Mouse (Mus musculus): ENCODE measurements around the gene Tex14. TPM values are rescaled to one million over a fixed set of nuclear protein-coding genes. Genes with fewer than 3 reads are reported as not detected.
"Not testable (repeated sequence)": the region's sequence is repeated elsewhere in the genome, so short reads cannot be mapped to it uniquely, and the experiment has no call there.

Tex14 gene
- total RNA-seq, 2 experiments from 2014 or later, result 0.07 to 0.15 TPM

DNA sequence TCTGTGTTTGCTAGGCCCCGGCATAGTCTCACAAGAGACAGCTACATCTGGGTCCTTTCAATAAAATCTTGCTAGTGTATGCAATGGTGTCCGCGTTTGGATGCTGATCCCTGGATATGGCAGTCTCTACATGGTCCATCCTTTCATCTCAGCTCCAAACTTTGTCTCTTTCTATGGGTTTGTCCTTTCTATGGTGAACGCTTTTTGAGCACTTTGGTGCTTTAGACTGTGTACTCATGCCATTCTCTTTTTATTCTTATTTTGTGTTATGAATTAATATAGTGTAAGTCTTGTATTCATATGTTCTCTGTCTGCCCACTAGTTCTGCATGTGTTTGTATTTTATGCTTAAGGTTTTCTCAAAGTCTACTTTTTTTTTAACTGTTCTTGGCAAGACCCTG, 67.2 kb downstream of the Tex14 start:
- not testable (repeated sequence) for DNase-seq

DNA sequence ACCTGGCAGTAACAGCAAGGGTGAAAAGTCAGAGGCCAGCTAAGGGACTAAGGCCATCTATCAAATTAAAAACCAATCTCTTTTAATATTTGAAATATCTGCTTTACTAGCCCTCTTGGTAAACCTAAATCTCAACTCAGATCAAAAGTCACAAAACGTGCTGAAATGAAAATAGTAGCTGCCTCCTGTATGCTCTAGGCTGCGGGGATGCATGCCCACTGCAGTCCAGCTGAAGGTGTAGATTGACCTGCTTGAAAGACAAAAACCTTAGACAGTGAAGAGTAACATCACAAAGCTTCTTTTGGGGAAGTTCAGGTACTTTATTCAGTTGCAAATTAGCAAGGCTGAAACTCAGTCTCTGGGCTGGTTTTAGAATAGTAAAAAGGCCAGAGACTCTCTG, 74.3 kb downstream of the Tex14 start:
- not testable (repeated sequence) for DNase-seq

DNA sequence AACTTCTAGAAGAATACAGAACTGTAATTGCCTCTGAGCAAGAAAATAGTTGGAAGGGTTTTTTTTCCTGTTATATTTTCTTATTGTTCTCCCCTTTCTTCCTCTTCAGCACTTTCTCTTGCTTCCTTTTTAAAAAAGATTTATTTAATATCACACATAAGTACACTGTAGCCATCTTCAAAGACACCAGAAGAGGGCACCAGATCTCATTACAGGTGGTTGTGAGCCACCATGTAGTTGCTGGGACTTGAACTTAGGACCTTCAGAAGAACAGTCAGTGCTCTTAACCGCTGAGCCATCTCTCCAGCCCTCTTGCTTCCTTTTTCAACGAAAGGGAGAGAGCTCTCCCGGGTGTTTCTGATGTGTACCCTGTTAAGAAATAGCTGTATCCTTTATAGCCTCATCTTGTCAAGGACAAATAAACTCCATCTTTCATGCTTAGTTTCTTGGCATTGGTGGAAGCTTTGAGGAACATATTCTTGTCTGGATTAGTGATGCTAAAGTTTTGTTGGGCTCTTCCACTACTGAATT, 79.0 kb downstream of the Tex14 start:
- DNase-seq, result no peak

DNA sequence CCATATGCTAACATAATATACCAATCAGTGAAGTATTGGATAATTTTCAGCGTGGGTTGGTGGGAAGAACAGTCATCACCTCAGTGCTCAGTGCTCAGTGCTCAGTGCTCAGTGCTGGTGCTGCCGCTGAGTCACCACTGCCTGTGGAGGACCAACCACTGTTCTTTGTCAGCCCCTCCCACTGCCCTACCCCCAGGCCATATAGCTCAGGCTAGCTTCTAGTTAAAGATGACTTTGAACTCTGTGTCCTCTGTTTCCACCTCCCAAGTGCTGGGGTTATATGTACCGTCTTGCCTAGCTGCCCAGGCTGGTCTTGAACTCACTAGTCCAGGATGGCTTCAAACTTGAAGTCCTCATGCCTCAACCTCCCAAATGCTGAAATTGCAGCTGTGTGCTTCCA, 84.1 kb downstream of the Tex14 start:
- DNase-seq, result no peak

DNA sequence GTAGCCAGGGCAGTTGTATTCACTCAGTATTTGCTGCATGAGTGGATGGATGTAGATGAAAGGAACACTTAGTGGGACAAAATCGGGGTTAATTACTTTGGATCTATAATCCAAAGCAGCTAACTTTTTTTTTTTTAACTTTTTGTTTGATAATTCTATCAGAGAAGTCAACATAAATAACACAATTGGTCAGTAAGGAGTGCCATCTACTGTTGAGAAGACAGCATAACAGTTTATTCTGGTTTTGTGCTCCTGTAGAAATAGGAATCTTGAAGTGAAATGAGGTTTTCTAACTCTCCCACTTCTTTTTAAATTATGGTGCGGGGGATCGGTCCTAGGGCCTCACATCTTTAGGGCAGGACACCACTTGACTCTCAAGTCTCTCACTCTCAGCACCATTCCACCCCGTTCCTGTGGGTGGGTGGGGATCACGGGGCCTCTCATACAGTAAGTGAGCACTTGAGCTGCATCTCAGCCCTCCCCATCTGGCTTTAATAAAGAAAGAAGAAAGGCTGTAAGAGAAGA, 99.9 kb downstream of the Tex14 start:
- DNase-seq, result peak in 1 of 2 experiments; percentile 34

DNA sequence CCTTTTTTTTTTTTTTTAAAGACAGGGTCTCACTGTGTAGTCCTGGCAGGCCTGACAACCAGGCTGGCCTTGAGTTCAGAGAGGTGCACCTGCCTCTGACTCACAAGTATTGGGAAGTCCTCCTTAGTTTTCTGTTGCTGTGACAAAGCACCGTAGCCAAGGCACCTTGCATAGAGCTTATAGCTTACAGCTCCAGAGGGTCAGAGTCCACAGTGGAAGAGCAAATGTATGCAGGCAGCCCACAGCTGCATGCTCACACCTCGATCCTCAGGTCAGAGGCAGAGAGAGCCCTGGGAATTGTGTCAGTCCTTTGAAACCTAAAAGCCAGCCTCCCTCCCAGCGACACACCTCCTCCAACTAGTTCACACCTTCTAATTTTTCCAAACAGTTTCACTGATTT, 101.6 kb downstream of the Tex14 start:
- no peak for DNase-seq

DNA sequence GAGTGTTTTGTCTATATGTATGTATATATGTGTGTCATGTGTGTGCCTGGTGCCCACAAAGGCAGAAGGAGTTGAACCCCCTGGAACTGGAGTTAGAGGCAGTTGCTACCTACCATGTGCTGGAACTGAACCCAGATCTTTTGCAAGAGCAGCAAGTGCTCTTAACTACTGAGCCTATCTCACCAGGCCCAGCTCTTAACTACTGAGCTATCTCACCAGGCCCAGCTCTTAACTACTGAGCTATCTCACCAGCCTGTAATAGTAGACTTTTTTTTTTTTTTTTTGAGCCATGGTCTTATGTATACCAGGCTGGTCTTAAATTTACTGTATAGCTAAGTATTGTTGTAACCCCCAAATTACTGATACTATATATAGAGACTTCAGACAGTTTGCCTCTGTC, 102.2 kb downstream of the Tex14 start:
- DNase-seq, result no peak

DNA sequence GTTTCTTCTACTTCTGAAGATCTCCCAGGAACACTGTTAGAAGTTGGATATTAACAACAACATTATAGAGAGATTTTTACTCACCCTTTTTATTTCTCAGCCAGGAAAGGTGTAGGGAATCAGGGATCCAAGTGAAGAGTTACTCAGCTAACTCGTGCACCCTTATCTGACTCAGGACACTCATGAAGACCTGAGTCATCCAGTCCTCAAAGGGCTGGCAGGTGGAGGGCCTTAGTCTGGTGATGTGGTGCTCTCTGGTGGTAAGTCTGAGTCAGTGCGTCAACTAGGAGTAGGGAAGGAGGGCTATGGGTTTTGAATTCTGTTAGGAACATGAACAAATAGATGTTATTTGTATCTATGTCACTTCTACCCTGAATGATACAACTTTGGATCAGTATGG, 114.4 kb downstream of the Tex14 start:
- peak; percentile 15 to 33 for DNase-seq

DNA sequence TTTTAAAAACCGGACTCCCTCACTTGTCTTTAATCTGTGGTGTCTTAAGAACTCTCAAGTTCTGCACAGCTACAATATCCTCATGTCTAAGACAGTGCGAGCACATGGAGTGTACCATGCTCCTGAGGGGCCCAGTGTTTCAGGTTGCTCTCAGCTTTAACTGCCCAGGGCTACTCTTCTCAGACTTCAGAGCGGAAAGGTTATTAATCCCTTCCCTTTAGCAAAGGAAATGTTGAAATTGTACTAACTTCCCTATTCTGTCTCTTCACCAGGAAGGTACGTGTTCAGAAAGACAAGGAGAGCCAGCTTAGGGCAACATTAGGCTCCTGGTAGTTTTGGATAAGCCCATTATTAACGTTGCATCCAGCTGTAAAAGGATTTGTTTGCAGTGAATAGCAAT, 118.6 kb downstream of the Tex14 start:
- no peak for DNase-seq

DNA sequence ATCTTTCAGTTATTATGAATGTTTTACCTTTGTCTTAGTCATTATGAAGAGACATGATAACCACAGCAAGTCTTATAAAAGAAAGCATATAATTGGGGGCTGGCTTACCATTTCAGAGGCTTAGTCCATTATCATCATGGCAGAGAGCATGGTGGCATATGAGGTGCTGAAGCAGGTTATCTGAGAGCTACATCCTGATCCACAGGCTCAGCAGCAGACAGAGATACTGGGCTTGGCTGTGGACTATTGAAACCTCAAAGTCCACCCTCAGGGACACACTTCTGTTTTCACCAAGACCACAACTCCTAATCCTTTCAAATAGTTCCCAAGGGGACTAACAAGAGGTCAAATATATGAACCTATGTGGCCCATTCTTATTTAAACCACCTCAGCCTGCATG, 119.1 kb downstream of the Tex14 start:
- DNase-seq, result no peak

DNA sequence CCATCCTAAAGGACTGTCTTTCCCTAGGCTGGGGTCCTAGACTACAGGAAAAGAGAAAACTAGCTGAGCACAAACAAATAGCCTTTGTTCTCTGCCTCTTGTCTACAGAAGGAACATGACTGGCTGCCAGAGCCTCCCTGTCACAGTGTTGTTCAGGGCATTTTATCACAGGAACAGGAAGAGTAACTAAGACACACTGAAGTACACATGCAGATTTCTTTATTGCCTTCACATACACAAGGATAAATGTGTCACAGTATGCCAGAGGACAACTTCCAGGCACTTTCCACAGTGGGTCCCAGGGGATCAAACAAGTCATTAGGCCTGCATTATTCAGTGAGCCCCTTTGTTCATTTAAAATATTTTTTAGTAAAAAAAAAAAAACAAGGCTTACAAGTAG, 119.9 kb downstream of the Tex14 start:
- no peak for DNase-seq

DNA sequence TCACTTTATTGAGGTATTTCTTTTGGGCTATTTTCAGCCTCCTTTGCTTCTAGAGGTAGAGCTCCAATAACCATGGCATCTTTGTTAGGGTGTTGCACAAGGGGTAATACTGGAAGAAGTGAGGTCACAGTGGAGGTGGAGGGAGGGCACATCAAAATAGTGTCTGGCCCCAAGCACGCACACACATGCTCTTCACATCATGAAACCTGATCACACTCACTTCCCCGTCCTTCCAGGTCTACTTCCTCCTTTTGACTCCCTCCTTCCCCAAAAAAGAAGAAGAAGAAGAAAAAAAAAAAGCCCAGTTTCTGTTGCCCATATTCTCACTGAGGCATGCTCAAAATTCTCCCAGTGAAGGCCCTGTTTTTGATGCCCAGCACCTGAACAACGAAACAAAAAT, 122.5 kb downstream of the Tex14 start:
- DNase-seq, result no peak

DNA sequence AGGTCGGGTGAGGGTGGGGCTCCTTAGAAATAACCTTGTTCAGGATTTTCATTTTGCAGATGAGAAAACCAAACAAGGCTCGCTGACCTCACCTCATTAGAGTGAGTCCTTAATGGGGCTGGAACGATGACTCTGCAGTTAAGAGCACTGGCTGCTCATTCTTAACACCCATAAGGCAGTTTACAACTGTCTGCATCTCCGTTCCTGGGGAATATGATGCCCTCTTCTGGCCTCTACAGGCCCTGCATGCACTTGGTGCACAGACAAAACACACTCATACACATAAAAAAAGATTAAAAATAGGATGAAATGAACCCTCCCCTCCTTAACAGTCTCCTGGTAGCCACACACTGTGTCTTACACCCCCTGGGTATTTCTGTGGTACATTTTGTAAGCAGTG, 123.1 kb downstream of the Tex14 start:
- no peak for DNase-seq

DNA sequence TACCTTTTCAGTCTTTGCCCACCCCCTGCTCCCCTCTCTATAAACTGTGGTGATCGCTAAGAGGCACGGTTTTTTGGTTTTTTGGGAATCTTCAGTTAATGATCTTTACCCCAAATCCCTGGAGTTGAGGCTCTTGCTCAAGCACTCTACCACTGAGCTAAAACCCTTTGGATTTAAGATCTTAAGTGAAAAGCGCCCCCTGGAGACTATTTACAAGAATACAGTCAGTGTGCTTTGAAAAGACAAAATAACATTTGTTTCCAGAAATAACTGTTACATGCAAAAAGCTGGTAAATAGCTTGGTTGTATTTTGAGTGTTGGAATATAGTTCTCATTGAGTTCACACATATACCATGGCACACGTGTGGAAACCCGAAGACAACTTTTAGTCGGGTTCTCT, 126.8 kb downstream of the Tex14 start:
- no peak for DNase-seq

DNA sequence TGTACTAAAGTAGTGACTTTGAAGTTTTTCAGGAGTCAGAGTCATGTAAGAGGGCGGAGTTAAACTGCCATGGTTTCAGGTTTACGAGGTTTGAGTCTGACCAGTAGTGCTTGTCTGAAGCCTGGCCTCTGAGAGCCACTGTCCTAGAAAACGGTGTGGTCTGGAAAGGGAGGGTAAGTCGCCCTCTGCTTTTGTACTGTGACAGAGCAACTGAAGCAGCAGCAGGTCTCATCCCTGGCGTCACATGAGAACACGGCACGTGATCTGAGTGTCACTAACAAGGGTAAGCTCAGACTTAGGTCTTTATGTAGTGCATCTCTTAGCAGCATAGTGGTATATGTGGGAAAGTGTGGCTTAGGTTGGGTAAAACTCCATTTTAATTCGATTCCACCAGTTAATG, 137.4 kb downstream of the Tex14 start:
- DNase-seq, result no peak

DNA sequence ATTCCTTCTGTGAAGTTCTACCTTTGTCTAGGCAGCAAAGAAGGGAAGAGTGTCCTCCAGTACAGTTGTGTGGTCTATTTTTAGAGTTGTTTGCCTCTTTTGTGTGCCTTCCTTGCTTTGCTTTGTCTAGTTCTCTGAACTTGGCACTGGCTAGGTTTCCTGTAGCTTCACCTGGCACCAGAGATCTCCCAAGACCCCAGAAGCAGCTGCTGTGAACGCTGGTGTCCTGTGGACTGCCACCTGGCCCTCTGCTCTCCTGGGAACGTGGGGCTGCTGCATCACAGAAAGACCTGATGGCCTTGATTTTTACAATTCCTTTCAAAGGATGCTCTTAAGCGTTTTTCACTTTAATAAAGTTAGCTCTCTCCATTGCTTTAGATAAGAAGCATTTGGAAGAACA, 138.0 kb downstream of the Tex14 start:
- no peak for DNase-seq

DNA sequence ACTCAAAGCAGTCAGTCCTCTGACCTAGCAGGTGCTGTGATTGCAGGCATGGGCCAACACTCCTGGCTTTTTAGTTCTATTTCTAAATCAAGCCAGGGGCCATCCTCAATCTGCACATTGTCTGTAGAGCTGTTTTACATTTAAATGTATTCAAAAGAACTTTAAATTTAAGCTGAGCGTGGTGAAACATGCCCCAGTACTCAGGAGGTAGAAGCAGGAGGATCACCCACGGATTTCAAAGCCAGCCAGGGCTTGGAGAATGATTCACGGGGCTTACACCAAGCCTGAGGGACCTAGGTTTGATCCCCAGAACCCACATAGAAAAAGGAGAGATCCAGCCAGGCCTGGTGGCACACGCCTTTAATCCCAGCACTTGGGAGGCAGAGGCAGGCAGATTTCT, 148.5 kb downstream of the Tex14 start:
- DNase-seq, result no peak

DNA sequence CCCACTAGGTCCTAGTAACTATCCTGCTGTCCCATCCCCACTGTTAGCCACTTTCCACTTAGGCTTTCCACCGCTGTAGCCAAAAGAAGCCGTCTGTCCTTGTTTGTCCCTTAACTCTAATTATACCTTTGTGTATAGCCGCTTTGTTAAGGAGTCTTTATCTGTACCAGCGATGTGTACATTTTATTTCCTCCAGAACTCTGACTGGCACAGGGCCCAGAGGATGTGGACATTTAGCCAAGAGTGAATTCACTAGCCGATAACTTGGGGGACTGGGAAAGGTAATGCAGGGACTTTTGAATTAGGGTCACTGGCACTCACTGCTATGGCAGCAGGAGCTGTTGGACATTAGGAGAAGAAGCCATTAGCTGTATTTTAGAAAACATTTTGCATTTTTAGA, 149.5 kb downstream of the Tex14 start:
- DNase-seq, result peak in 1 of 2 experiments; percentile 46

DNA sequence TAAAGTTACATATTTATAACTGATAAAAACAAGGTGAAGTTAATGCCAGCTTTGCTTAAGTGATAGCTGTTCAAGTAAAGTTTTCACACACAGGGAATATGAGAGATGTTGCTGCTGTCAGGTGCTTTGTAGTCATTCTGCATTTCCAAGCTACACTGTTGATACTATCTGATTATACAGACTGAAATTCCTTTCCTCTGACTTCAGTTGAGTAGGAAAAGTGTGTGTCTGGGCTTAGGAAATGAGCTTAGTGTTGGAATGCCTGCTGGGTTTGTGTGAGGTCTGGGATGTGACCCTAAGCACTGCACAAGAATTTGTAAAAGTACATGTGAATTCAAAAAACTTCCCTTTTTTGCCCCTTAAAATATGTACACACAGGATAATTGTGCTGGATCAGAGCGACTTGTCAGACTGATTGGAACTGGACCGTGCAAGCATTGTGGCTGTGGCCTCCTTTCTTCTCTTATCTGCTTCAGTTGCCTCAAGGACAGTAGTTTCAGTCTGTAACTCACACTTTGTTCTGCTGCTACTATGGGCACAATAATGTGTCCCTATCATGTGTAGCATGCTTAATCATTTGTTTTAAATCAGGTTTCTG, 150.3 kb downstream of the Tex14 start:
- DNase-seq, result no peak

DNA sequence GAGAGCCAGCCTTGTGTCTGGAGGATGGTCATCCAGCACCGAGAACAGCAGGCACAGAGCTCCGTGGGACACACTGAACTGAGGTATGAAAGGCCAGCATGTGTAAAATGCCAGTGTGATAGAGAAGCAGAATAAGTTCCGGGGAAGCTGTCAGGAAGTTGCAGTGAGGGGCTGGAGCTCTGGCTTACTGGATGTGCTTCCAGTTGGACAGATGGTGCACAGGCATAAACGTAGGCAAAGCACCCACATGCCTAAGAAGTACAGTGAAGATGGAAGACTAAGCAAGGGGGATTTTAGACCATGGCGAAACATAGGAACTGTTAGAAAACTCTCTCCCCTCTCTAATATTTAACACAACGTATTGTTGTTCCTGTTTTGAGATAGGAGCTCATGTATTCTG, 156.3 kb downstream of the Tex14 start:
- DNase-seq, result no peak

DNA sequence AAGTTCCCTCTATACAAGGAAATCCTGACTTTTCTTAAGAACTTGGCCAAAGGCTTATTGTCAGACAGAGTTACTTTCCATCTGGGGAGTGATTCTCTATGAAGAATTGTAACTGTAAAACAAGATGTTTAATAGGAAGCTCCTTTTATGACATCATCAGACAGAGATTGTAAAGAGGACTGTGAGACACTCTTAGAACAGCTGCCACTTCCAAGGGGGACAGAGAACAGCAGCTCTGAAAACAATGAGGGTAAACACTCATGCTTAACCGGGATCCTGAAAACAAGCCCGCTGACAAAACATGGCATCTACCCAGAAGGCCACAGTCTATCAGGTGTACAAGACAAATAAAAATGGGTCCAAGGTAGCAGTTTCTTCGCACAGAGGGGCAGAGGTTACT, 161.6 kb downstream of the Tex14 start, which contains the start of gene Gm11492:
TSS of gene Gm11492 (plus strand) at position 153 of the 400 bp plus-strand sequence.
- DNase-seq, result no peak

DNA sequence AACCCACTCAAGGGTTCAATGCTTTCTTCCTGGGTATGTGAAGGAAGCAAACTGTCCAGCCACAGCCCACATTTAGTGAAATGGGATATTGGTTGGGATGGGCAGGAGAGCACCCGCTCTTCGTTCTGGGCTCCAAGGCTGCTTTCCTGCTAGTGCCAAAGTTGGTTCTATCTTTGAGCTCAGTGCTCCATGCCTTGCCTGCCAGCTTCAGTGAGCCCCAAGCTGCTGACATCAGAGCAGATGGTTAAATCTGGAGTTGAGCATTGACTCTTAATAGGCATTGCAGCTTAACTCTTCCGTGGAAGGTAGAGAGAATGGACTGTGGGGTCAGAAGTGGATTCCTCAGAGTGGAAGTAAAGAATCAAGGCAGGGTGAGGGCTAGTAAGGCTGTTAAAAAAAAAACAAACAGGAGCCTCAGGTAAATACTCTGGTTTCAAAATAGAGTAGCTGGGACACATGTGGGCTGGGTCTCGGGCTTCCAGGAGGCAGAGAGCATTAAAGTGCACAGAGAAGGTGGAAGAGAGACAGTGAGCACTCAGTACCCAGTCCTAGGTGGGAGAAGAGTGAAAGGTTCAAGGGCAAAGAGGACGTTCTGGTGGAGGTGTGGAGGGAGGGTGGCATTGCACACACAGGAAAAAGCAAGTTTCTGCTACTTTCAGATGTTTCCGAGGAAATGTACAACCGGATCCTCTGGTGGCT, 163.5 kb downstream of the Tex14 start, which contains the start of gene Sept4:
TSS of gene Sept4 (plus strand) at position 649 of the 699 bp plus-strand sequence.
- no peak for DNase-seq

DNA sequence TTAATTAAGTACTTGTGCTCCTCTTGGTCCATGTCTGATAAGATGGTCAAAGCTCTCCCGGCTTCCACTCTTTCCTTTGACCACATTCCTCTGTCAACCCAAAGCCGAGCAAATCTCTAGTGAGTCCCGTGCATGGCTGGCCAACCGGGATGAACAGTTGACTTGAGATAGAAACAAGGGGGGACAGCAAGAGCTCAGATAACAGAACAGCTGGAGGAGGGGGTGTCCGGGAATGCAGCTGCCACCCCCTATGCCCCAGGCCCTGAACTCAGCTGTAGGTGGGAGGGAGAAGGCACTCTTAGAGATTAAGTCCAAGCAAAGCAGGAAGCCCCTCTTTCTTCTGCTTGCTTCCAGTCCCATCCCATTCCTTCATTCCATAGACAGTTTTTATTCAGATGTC, 165.9 kb downstream of the Tex14 start:
- DNase-seq, result no peak
